Mouse (Mus musculus): ENCODE data around the gene Erich2.

The Erich2 gene

DNA sequence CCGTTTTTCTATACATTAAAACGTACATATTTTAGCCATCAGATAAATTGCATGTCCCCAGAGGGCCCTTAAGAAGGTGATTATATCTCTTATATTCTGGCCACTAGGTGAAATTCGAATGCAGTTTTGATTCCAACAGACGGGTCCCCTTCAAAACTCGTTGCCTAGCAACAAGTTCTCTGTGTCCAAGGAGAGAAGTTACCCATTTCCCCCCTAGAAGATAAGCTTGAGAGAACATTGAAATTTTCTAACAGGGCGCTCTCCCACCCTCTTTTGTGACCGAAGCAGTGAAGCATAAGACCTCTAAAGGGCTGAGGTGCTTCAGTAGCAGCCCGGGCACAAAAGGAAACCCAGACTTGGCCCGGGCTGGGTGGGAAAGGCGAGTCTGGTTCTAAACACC, at the start of gene Erich2:
Gene Erich2 (plus strand): TSS at position 324 of the 400 bp plus-strand sequence.
- no peak for DNase-seq (ENCODE audit: low spot score)

DNA sequence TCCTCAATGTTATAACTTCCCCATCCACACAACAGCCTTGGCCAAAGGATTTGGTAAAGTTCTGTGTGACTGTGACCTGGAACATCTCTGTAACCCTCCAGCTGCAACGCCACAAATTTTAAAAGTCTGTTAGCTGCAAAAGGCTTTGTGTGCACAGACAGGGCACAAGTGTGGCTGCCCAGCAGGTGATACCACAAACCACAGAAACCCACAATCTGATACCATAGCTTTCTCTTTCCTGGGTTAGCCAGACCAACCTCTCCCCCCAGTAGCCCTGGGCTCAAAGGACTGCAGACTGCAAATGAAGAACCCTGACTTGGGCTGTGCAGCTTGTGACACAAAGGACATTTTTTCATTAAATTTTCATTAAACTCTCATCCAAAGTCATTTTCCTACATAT, 45.0 kb upstream of the Erich2 start:
- no peak for DNase-seq (ENCODE audit: low spot score)

DNA sequence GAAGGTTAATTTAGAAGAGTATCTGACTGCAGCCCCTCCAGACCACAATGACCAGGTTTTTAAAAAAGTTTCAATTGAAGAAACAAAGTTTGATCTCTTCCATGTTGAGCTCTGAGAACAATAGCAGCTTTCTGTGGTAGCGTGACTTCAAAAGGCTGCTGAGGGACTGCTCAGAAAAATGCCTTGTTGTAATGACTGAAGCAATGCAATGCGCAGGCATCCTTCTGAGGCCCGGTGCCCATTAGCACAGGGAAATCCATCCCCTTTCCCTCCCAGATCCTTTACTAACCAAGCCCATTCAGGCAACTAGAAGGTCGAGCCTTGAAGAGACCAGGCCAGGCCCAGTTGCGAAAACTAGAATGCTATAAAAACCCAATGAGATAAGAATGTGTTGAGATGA, 37.5 kb upstream of the Erich2 start:
- no peak for DNase-seq (ENCODE audit: low spot score)

DNA sequence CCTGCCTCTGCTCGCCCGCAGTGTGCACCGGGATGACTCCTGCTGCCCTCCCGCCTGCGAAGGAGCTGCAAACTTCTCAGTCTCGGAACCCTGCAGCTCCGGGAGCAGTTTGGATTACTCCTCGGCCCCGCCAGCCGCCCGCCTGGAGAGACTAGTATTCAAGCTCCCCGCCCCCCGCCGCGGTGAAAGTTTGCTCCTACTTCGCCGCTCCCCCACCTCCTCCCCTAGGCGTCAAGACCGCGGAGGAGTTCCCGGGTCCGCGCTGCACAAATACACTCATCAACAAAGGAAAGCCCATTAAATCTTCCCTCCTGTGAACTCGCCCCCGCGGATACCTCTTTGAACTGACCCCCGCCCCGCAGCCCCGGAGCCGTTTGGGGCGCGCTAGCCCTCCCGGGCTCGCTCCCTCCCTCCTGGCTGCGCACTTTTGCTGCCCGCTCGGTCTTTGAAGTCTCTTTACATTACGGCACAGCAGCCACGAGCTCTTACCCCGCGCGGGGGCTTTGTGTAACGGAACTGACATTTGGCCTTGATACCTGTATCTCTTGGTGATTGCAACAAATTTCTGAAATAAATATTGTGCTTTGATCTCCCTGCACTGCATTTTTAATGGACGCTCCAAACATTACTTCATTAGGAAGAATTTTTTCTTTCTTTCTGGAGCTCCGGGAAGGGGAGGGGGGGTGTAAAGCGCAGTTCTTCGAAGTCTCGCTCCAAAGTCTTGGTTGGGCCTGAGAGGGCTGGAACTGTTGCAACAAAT, 36.6 kb upstream of the Erich2 start:
- peak; percentile 9 for DNase-seq (ENCODE audit: low spot score)

DNA sequence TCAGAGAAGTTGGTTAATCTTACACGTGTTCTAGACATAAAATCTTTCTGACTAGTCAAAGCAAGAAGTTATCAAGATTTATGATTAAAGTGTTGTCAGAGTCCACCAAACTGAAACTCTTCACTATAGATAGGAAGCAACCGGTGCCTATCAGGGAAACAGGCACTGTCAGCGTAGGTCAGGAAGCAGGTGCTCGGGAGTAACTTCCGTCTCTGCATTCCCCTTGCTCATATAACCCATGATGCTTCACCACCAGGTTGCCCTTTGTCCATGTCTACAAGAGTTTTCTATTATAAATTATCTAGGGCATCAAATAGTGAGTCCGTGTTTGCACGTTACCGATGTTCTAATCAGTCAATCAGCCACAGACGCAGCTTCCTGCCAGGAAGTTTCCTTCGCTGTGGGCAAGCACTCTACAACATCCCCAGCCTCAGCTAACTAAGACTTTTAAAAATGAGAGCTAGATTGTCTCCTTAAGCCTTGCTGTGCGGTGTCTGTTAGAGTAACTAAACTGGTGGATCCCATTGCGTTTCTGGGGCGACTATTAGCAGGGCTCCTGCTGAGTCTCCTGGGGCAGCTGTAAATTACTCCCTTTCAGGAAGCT, 10.8 kb upstream of the Erich2 start:
- no peak for DNase-seq (ENCODE audit: low spot score)

DNA sequence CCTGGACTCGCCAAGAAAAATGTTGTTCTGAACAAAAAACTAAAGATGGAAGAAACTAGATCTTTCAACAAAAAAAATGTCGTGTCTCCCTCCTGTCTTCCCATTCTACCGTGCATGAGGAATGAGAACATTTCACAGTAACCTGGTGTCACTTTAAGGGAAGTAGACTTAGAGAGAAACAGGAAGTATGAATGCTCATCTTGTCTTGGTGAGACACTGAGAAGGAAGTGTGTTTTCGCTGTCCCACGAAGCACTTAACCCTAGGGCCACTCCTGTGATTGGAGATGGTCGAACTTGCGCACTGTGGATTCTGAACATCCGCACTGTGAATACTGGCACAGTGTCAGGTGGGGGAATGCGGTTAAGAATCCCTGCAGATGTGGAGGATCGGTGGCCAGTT, 5.2 kb upstream of the Erich2 start:
- DNase-seq (ENCODE audit: low spot score): no peak

DNA sequence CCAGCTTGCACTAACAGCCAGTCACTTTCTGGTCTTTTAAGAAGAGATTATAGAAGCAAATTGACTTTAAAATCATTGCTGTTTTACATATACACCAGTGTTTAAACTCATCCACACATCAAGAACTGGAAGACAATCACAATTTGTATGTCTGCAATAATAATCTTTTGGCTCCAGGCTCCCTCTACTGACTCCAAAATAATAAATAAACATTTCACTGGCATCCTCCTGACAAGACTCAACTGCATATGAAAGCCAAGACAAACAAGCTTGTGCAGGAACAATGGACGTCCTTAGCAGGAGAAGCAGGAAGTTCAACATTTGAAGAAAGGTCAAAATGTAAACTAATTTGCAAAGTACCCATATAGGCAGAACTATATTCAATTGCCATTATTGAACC, 3.4 kb upstream of the Erich2 start:
- no peak for DNase-seq (ENCODE audit: low spot score)

DNA sequence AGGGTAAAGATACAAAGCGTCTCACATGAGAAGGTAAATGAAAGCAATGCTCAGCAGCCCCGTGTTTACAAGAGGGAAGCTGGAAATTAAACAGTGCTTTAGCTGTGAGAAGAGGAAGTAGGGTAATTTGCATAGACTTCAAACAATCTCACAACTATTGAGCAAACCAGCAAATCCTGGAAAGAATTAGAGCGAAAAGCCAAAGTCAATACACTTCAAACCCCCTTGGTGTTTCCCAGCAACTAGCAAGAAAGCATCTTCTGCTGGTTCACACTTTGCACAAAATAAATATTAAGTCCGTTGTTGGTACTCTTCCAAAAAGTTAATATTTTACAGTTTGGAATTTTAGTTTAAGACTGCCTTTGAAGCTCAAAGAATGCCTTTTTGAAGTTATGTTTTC, 2.7 kb upstream of the Erich2 start:
- no peak for DNase-seq (ENCODE audit: low spot score)

DNA sequence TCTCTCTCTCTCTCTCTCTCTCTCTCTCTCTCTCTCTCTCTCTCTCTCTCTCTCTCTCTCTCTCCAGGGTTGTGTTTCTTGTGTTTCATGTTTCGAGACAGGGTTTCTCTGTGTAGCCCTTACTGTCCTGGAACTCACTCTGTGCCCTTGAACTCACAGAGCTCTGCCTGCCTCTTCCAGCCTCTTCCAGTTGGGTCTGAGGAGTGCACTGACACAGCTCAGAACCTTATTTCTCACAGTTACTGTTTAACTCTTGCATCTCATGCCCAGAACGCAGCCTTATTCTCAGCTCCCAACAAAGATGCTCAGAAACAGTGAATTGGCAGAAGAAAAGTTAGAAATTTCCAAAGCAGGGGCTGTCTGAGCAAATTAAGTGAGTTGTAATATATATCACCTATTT, 2.2 kb upstream of the Erich2 start:
- no peak for DNase-seq (ENCODE audit: low spot score)

DNA sequence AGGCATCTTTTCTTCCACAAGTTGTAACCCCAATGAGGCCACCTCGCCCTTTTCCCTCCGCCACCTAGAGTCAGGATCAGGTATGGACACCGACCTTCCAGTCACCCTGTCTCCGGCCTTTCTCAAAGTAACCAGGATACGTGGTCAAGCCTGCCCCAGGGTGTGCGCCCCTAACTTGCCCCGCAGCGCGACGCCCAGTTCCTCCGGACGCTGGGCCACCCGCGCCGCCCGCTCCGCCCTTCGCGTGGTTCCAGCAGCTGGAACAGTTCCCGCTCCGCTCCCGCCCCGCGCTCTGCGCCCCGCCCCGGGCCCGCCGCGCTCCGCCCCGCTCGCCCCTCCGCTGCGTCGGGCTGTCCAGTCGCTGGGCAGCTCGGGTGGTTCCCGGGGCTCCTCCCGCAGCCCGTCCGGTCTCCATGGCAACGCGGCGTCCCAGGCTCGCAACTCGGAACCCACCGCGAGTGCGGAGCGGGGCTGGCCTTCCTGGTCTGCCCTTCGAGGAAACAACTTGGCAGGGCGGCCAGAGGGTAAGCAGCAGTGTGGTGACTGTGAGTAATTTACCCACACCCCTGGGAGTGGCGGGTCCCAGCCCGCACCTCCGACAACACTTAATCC, 508 bp downstream of the Erich2 start:
- peak; percentile 71 for DNase-seq (ENCODE audit: low spot score)

DNA sequence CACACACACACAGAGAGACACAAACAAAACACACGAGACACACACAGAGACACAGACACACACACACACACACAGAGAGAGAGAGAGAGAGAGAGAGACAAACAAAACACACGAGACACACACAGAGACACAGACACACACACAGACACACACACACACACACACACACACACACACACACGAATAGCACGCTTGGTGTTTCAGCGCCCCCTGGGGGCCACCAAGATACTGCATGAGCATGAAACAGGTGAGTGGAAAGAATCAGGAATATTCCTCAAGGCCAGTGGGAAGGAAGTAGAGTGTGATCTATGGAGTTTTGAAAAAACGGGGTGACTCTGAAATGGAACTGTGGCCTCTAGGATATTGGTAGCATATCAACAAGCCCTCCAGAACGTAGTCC, 29.7 kb downstream of the Erich2 start:
- DNase-seq (ENCODE audit: low spot score): peak; percentile 35

DNA sequence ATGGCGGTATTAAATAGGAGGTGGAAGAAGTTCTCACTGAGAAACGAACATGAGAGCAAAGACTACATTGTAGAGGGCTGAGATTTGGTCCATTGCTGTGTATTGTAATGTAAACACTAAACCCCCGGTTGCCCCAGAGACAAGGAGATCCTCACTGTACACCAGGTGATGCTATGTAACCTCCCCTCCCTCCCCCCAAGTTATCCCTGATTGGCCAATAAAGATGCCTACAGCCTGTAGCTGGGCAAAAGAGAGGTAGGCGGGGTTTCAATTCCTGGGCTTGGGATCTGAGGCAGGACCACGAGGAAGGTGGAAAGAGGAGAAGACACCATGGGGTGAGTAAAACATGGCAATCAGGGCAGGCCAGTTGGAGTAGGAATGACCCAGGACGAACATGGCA, 42.1 kb downstream of the Erich2 start:
- DNase-seq (ENCODE audit: low spot score): no peak

DNA sequence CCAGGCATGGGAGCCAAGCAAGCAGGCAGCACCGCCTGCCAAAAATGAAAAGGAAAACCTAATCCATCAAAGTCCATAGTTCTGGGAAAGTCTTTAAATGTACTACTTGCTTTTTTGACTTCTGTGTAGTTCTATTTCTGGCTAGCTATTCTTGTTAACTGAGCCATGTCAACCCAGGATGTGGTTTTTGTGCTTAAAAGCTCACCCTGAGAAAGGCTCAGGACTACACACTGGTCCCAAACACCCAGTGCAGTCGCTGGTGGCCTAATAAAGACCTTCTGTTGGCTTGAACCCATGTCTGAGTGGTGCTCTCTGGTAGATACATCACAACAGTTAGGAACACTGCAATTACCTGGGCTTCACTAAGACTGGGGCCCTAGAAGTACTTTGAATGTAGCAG, 42.8 kb downstream of the Erich2 start:
- DNase-seq (ENCODE audit: low spot score): no peak

DNA sequence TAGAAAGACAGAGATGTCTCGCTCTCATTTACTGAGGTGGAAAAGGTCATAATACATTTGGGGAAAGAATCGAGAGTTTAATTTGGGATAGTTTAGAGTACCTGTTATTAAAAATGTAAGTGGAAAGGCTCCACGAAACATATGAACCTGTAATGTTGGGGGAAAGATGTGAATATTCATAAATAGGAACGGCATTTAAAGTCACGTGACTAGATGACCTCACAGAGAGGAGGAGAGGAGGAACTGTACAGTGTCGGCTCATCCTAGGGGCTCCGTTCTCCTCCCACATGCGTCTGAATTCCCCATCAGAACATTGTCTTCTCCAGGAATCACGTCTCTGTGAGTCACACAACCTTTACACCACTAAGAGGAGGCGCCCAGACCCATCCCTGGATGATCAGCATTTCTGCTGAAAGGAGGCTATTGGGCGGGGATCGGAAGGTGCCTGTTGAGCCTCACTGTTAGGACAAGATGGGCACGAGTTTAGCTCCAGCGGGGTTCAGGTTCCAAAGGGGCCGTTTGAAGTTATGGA, 43.5 kb downstream of the Erich2 start:
- no peak for DNase-seq (ENCODE audit: low spot score)

DNA sequence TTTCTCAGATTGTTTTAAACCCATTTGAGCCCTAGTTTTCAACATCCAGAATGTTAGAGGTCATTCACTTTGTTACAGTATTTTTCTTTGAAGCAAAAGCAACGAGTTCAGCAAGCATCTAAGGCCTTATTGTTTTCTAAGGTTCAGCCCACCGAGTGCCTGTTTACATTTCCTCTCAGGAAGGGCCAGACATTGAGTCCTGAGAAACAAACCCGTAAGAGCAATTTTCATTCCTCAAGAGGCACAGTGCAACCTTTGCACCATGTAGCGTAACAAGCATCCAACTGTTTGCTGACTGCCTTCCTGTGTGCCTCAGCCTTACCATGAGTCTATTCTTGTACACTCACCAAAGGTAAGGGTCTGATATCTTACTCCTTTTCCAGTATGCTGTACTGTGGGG, 44.2 kb downstream of the Erich2 start, which contains the start of gene Gad1:
Gene Gad1 (plus strand): TSS at position 301 of the 400 bp plus-strand sequence.
- DNase-seq (ENCODE audit: low spot score): no peak

DNA sequence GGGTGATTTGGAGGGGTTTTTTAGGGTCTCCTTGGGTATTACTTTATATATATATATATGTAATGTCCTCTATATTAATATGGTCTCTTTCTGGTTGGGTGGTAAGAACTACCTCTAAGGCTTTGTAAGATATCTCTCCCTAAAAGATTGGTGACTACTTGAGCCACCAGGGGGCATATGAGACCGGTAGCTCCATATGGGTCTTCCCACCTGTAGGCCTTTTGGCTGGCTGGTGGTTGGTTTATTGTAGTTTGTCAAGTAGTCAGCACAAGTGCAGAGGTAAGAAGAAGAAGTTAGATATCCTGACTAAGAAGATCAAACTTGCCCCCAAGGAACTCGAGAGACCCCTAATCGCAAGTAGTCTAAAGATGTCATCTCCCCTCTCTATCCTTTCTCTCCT, 45.2 kb downstream of the Erich2 start:
- no peak for DNase-seq (ENCODE audit: low spot score)

DNA sequence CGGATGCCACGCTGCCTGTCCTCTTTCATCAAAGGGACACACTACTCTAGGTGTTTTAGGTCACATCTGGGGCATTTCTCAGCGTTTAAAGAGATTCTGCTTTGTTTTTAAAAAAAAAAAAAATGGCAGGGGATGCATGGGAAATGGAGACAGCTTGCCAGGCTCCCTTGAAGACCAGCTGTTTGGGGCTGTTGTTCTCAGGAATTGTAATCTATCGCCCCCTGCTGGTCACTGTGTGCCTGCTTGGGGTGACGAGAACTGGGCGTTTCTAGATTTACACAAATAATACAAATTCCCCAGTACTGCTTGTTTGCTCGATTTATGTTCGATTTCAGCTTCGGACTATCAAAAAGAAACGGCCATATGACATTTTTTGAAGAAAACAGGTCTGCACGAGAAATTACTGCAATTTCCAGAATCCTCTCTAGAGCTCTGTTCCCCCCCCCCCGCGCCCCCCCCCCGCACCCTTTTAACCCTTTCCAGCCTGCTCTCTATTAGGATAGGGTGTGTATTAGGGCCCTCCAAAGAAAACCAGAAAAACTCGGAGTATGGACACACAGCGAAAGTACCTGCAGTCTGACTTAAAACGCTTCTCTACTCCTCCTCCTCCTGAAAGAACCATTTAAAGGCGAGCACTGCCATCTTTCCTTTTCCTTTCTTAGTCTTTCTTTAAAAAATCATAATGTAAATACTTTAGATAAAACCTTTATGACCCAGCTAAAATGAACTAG, 49.7 kb downstream of the Erich2 start:
- DNase-seq (ENCODE audit: low spot score): peak; percentile 74

DNA sequence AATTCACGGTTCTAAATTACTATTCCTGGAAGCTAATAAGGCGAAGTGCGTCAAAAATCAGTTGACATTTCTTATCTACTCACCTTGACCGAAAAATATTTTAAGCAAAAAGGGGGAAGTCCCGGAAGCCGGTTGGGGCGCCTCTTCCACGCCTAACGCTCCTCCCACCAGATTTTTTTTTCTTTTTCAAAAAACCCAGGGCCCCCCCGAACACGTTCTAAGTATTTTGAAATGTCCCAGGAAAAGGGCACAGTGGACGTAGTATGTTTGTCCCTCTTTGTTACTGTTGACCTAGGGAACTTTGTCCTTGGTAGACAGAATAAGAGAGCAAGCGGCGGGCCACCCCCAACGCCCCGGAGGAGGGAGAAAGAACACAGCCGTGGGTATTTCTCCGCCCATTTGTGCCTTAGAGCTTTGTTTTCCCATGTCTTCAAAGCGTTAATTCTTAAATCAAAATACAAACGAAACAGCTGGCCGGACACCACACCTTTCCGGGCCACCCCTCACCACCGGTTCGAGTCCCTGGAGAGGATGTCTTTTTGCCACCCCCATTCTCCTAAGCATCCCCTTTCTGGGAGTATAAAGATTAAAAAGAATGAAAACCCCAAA, 50.3 kb downstream of the Erich2 start:
- DNase-seq (ENCODE audit: low spot score): no peak

DNA sequence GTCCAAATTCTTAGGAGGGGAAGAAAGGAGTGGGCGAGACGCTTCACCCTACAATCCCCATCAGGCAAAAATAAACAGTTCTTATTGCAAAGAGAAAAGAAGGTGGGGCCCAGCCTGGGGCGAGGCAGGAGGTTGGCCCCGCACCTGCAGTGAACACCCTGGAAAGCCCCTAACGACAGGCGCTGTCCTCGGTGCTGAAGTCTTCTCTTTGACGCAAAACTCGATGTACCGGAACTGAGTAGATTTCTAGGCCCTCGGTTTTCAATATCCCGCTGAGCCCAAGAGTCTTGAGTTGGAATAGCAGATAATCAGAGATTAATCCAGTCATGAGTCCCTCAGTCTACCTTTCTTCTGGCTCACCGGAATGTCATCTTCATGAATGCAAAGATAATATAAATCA, 50.9 kb downstream of the Erich2 start:
- peak; percentile 73 for DNase-seq (ENCODE audit: low spot score)

DNA sequence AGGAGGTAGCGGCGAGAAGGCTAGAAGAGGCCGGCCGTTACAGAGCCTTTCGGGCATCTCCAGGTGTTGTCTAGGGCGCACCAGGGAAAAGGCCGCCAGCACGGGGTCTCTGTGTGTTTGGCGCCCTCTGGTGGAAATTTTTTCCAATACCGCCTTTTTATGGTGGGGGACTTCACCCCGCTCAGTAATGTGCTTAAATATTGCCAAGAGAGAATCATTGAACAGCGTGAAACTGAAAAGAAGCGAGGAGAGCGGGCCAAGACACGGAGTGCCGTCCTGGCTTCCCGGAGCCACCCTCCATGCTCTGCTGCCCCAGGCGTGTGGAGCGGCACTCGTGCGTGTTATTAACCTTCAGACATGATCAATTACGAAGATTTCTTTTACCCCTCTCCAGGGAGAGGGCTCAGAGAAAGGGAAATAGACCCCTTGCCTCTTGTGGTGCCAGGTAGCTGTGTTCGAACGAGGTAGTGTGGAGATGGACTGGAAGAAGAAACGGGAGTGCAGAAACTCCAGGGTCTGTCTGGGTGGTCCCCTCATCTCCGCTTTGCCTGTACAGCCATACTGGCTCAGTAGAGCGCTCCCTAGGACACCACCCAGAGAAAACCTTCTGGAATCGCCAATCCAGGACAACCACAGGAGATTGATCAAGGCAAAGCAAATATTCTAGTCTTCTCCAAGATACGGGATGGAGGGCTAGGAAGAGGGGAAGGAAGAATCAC, 52.6 kb downstream of the Erich2 start:
- peak; percentile 28 for DNase-seq (ENCODE audit: low spot score)

DNA sequence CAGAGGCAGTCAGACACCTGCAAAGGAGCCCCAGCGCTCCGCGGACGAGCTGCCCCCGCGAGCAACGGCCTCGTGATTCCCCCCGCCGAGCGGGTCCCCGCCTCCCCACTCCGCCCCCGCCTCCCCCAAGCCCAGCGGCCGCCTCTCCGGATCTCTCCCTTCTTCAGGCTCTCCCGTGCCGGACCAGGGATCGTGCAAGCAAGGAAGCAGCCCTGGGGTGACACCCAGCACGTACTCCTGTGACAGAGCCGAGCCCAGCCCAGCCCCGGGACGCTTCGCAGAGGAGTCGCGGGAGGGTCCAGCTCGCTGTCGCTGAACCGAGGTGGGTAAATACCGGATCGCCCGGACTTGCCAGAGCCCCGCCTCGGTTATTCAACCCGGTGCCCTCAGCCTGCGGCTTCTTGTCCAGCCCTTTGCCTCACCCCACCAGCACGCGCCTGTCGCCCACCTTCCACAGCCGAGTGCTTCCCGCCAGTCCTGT, 53.4 kb downstream of the Erich2 start:
- DNase-seq (ENCODE audit: low spot score): no peak
